Mouse (Mus musculus): Measurements from ENCODE around the gene Hey2. TPM values are rescaled to one million over a fixed set of nuclear protein-coding genes. Genes with fewer than 3 reads are reported as not detected.

Gene Hey2
- polyA plus RNA-seq, 1 experiment from 2014 or later: 21.6 TPM

DNA sequence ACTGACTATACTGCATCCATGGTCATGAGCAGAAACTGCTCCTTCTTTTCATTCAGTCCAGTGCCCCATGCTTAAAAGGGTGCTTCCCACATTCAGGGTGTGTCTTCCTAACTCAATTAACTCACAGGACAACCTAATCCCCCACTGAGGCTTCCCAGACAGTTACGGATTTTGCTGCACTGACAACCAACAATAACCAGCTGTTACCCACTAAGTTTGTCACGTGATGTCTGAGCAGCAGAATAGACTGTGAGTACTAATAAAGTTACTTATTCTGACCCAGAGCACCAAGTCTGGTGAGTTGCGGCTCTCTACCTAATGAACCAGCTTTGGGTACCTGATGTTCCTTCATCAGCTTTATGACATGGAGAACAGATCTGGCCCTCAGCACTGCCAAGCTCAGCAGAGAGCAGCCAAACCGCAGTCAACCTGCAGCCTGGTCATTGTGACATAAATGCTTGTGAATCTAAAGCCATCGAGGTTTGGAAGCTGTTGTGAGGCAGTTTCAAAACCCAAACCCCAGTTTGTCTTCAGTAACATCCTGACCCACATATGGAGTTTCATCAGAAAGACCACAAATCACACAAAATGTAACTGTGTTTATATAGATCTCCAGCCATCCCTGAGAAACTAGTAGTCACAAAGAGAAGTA lies 56.4 kb downstream of the Hey2 start:
- 80% methylated on average over 5 of the region's 5 CpGs for WGBS
- no peak for DNase-seq (ENCODE audit: low spot score)
- Histone ChIP-seq H3K9me3 (no peaks in the 10 kb centered on the region), H3K27ac (no peak overlapping the region), H3K36me3 (0 out of 2 replicates have a peak, but pooled peaks cover 2% of the 10 kb centered on the region), H3K4me1 (no peaks in the 10 kb centered on the region), H3K4me3 (no peak overlapping the region), H3K27me3 (ENCODE audit: insufficient read depth, poor library complexity, severe bottlenecking) (no peaks in the 10 kb centered on the region)

Other genes with a start within 250 kb of the Hey2 start
- gene Trmt11, start 242.1 kb downstream of the Hey2 start, polyA plus RNA-seq (2016; fragmentation: Nextera tagmentation; extraction: Ambion mirVana): 23.1 and 30.3 TPM in 2 replicates
- gene Hint3, start 213.2 kb downstream of the Hey2 start, polyA plus RNA-seq (2016; fragmentation: Nextera tagmentation; extraction: Ambion mirVana): 17.1 and 26.8 TPM in 2 replicates
- gene Ncoa7, start 39.5 kb downstream of the Hey2 start, polyA plus RNA-seq (2016; fragmentation: Nextera tagmentation; extraction: Ambion mirVana): 7.1 and 7.3 TPM in 2 replicates

Data from heart, embryonic 10.5 days (tissue).